Mouse (Mus musculus) limb, embryonic 12.5 days (tissue): ENCODE measurements around the gene Tmem255b. TPM values are rescaled to one million over a fixed set of nuclear protein-coding genes. Genes with fewer than 3 reads are reported as not detected.
A peak's percentile ranks its signal among the peaks of the same experiment; 100 is the strongest.

ENCODE experiments used
- ATAC-seq: fragments of 200-750 bp; cut with Nextera tagmentation; 2 replicates; pipeline ENCODE4 v1.8.0; 2017; ENCODE audit warnings: low read depth, moderate TSS enrichment; ENCODE audit not compliant: insufficient number of reproducible peaks, insufficient read depth, low FRiP score, low TSS enrichment
- H3K27ac ChIP-seq: fragments of 300-500 bp; sonication (generic); 2 replicates; pipeline ENCODE4 v1.5.1; 2016; ENCODE audit warnings: mild to moderate bottlenecking, moderate library complexity
- H3K27me3 ChIP-seq: fragments of 300-500 bp; sonication (generic); 2 replicates; pipeline ENCODE4 v1.6.1; 2016; ENCODE audit warnings: mild to moderate bottlenecking, moderate library complexity
- H3K36me3 ChIP-seq: fragments of 300-500 bp; sonication (generic); 2 replicates; pipeline ENCODE4 v1.6.1; 2016; ENCODE audit warnings: mild to moderate bottlenecking, moderate library complexity
- H3K4me1 ChIP-seq: fragments of 300-500 bp; sonication (generic); replicated peaks from 2 replicates; pipeline ENCODE4 v1.6.1; 2016
- H3K4me2 ChIP-seq: fragments of 300-500 bp; sonication (generic); 2 replicates; pipeline ENCODE4 v1.6.1; 2016; ENCODE audit warnings: mild to moderate bottlenecking, moderate library complexity
- H3K4me3 ChIP-seq: fragments of 300-500 bp; sonication (generic); replicated peaks from 2 replicates; pipeline ENCODE4 v1.5.1; 2016; ENCODE audit warnings: mild to moderate bottlenecking
- H3K9ac ChIP-seq: fragments of 300-500 bp; sonication (generic); replicated peaks from 2 replicates; pipeline ENCODE4 v1.6.1; 2016; ENCODE audit warnings: mild to moderate bottlenecking, moderate library complexity
- H3K9me3 ChIP-seq: fragments of 300-500 bp; sonication (generic); 2 replicates; pipeline ENCODE4 v1.6.1; 2016; ENCODE audit warnings: mild to moderate bottlenecking, moderate library complexity
- WGBS: fragments of 180-500 bp; shearing (Covaris S2); methylation state at CpG from one replicate; pipeline ENCODE4 v1.1.7; 2016; 5-methylcytosine and 5-hydroxymethylcytosine counted together
- polyA plus RNA-seq: library from polyadenylated mRNA; unstranded; fragments of >200 nt; fragmentation: Nextera tagmentation; extraction: Ambion mirVana; gene quantifications from 2 replicates; pipeline ENCODE4 v1.2.1, GENCODE M21; 2016

The Tmem255b gene
- polyA plus RNA-seq, 1 experiment from 2014 or later, result 0.24 TPM

- Histone ChIP-seq H3K36me3 (no peaks in the 10 kb centered on the region), H3K4me2 (no peak overlapping the region), H3K9ac (no peak overlapping the region), H3K4me1 (0 out of 2 replicates have a peak, but pooled peaks cover under 1% of the 10 kb centered on the region), H3K27ac (no peak overlapping the region), H3K4me3 (no peak overlapping the region), H3K9me3 (no peaks in the 10 kb centered on the region), H3K27me3 (no peaks in the 10 kb centered on the region; the same call in 1 of the 2 replicates)
- WGBS, result 66% methylated on average over 5 of the region's 5 CpGs
- no peak for ATAC-seq
Observed at GRCm38 (mm10) chr8:13466989-13467388, 32.0 kb downstream of the Tmem255b start.

- Histone ChIP-seq H3K9ac (no peak overlapping the region), H3K4me1 (0 out of 2 replicates have a peak, but pooled peaks cover 4% of the 10 kb centered on the region), H3K27ac (no peak overlapping the region), H3K9me3 (no peaks in the 10 kb centered on the region), H3K4me2 (no peak overlapping the region), H3K4me3 (no peak overlapping the region), H3K27me3 (no peaks in the 10 kb centered on the region; the same call in 1 of the 2 replicates), H3K36me3 (no peaks in the 10 kb centered on the region)
- no peak for ATAC-seq
- WGBS, result 79% methylated on average over 9 of the region's 9 CpGs
Observed at GRCm38 (mm10) chr8:13468737-13469136, 33.7 kb downstream of the Tmem255b start.

GRCm38 (mm10) chr8:13471484-13471883, 36.5 kb downstream of the Tmem255b start:
- H3K4me3 ChIP-seq, result no peak overlapping the region
- H3K9ac ChIP-seq, result no peak overlapping the region
- no peaks in the 10 kb centered on the region for H3K9me3 ChIP-seq
- no peaks in the 10 kb centered on the region for H3K36me3 ChIP-seq
- no peak overlapping the region for H3K27ac ChIP-seq
- no peak overlapping the region for H3K4me2 ChIP-seq
- no peaks in the 10 kb centered on the region for H3K27me3 ChIP-seq
- 89% methylated on average over 11 of the region's 11 CpGs for WGBS
- no peak for ATAC-seq
- H3K4me1 ChIP-seq, result 0 out of 2 replicates have a peak, but pooled peaks cover 4% of the 10 kb centered on the region

GRCm38 (mm10) chr8:13472284-13472683, 37.3 kb downstream of the Tmem255b start:
- no peak overlapping the region for H3K27ac ChIP-seq
- no peaks in the 10 kb centered on the region for H3K9me3 ChIP-seq
- H3K27me3 ChIP-seq, result no peaks in the 10 kb centered on the region
- peak; percentile 67; the same call in 1 of the 2 replicates for ATAC-seq
- no peak overlapping the region for H3K9ac ChIP-seq
- H3K4me3 ChIP-seq, result no peak overlapping the region
- 46% methylated on average over 7 of the region's 7 CpGs for WGBS
- 0 out of 2 replicates have a peak, but pooled peaks cover 4% of the 10 kb centered on the region for H3K4me1 ChIP-seq
- H3K4me2 ChIP-seq, result no peak overlapping the region
- no peaks in the 10 kb centered on the region for H3K36me3 ChIP-seq

GRCm38 (mm10) chr8:13475892-13476291, 40.9 kb downstream of the Tmem255b start:
- Histone ChIP-seq H3K36me3 (no peaks in the 10 kb centered on the region), H3K4me3 (no peak overlapping the region), H3K27me3 (no peaks in the 10 kb centered on the region), H3K27ac (no peak overlapping the region), H3K4me2 (no peak overlapping the region), H3K9me3 (no peaks in the 10 kb centered on the region), H3K9ac (no peak overlapping the region), H3K4me1 (0 out of 2 replicates have a peak, but pooled peaks cover 4% of the 10 kb centered on the region)
- ATAC-seq, result no peak
- 67% methylated on average over 9 of the region's 9 CpGs for WGBS

- H3K27ac ChIP-seq, result no peak overlapping the region
- H3K36me3 ChIP-seq, result no peaks in the 10 kb centered on the region
- H3K9me3 ChIP-seq, result no peaks in the 10 kb centered on the region
- H3K4me1 ChIP-seq, result no peaks in the 10 kb centered on the region
- no peak overlapping the region for H3K4me3 ChIP-seq
- H3K27me3 ChIP-seq, result no peaks in the 10 kb centered on the region
- no peak overlapping the region for H3K4me2 ChIP-seq
- 84% methylated on average over 7 of the region's 7 CpGs for WGBS
- no peak overlapping the region for H3K9ac ChIP-seq
- ATAC-seq, result no peak
Observed at GRCm38 (mm10) chr8:13481089-13481554, 46.1 kb downstream of the Tmem255b start.

GRCm38 (mm10) chr8:13481596-13481995, 46.6 kb downstream of the Tmem255b start:
- 89% methylated on average over 3 of the region's 3 CpGs for WGBS
- H3K4me1 ChIP-seq, result no peaks in the 10 kb centered on the region

DNA sequence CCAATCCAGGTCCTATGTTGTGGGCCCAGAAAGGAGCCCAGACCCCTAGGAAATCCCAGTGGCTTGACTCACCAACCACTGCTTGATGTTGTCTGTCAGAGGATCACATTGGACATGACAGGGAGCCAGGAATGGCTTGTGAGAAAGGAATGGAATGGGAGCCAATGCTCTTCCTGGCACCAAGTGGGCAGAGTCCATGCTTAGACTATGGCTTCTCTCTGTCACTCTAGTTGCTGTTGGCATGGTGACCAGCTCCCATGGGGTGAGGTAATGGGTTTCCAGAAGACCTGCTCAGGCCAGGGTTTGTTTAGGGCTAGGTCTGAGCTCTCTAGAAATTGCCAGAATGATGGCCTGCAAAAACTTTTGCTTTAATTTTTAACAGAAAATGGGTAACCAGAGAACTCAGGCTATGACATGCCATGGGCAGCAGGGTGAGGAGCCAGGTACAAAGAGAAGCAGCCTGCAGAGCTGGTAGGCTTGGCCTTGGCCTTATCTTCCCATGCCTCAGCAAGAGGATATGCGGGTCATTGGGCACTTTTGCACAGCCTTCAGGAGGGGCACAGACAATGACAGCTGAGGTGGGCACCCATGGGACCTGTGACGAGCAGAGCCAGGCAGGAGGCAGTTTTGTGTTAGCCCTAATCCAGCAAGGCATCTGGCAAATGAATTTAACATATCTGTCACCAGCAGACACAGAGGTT, 47.3 kb downstream of the Tmem255b start:
- Histone ChIP-seq H3K27ac (no peak overlapping the region), H3K4me2 (no peak overlapping the region), H3K4me3 (no peak overlapping the region), H3K9me3 (no peaks in the 10 kb centered on the region), H3K27me3 (no peaks in the 10 kb centered on the region), H3K36me3 (no peaks in the 10 kb centered on the region), H3K4me1 (no peaks in the 10 kb centered on the region), H3K9ac (no peak overlapping the region)
- no peak for ATAC-seq
- 81% methylated on average over 2 of the region's 2 CpGs for WGBS

More at GRCm38 (mm10) chr8:13481596-13481995, 46.6 kb downstream of the Tmem255b start:
- H3K9me3 ChIP-seq, result no peaks in the 10 kb centered on the region
- H3K4me3 ChIP-seq, result no peak overlapping the region
- H3K9ac ChIP-seq, result no peak overlapping the region
- no peak overlapping the region for H3K4me2 ChIP-seq
- H3K27me3 ChIP-seq, result no peaks in the 10 kb centered on the region
- no peak overlapping the region for H3K27ac ChIP-seq
- no peaks in the 10 kb centered on the region for H3K36me3 ChIP-seq
- no peak for ATAC-seq

DNA sequence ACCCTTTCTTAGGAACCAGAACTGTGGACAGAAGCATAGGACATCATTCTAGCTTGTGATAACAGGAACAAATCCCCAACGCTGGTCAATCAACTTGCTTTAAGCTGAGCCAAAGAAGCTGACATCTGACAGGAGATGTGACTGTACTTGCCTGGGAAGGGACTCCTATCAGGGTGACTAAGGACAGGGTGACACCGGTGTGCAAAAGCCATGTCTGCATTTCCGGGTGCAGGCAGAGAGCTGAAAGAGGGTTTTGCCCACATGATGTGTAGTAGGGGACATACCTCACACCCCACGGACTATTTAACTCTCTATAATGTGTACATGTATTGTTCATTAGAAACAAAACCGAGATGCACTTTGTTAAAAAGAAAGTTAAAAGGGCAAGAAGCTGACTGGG, 48.2 kb downstream of the Tmem255b start:
- Histone ChIP-seq H3K9me3 (no peaks in the 10 kb centered on the region), H3K27ac (no peak overlapping the region), H3K4me2 (no peak overlapping the region), H3K4me1 (no peaks in the 10 kb centered on the region), H3K9ac (no peak overlapping the region), H3K36me3 (no peaks in the 10 kb centered on the region), H3K27me3 (no peaks in the 10 kb centered on the region), H3K4me3 (no peak overlapping the region)
- ATAC-seq, result no peak
- whole genome bisulfite sequencing, result 89% methylated on average over 5 of the region's 5 CpGs

GRCm38 (mm10) chr8:13489351-13489750, 54.4 kb downstream of the Tmem255b start:
- no peak overlapping the region for H3K4me2 ChIP-seq
- no peak overlapping the region for H3K9ac ChIP-seq
- H3K9me3 ChIP-seq, result no peaks in the 10 kb centered on the region
- peaks cover 22% of the 10 kb centered on the region for H3K4me1 ChIP-seq
- WGBS, result 77% methylated on average over 3 of the region's 3 CpGs
- no peak for ATAC-seq
- H3K4me3 ChIP-seq, result no peak overlapping the region
- no peaks in the 10 kb centered on the region for H3K36me3 ChIP-seq
- peaks cover 43% of the 10 kb centered on the region for H3K27me3 ChIP-seq
- no peak overlapping the region for H3K27ac ChIP-seq

- ATAC-seq, result no peak
- Histone ChIP-seq H3K4me2 (no peak overlapping the region), H3K27ac (no peak overlapping the region), H3K4me3 (no peak overlapping the region), H3K9ac (no peak overlapping the region), H3K27me3 (peaks cover 52% of the 10 kb centered on the region), H3K9me3 (no peaks in the 10 kb centered on the region), H3K36me3 (no peaks in the 10 kb centered on the region), H3K4me1 (peaks cover 22% of the 10 kb centered on the region)
- 42% methylated on average over 13 of the region's 13 CpGs for WGBS
Observed at GRCm38 (mm10) chr8:13489986-13490910, 55.3 kb downstream of the Tmem255b start.
